Mouse (Mus musculus): ENCODE data around the gene Glp2r. TPM values are rescaled to one million over a fixed set of nuclear protein-coding genes. Genes with fewer than 3 reads are reported as not detected.

Gene Glp2r
- total RNA-seq, 1 experiment, result not detected

DNA sequence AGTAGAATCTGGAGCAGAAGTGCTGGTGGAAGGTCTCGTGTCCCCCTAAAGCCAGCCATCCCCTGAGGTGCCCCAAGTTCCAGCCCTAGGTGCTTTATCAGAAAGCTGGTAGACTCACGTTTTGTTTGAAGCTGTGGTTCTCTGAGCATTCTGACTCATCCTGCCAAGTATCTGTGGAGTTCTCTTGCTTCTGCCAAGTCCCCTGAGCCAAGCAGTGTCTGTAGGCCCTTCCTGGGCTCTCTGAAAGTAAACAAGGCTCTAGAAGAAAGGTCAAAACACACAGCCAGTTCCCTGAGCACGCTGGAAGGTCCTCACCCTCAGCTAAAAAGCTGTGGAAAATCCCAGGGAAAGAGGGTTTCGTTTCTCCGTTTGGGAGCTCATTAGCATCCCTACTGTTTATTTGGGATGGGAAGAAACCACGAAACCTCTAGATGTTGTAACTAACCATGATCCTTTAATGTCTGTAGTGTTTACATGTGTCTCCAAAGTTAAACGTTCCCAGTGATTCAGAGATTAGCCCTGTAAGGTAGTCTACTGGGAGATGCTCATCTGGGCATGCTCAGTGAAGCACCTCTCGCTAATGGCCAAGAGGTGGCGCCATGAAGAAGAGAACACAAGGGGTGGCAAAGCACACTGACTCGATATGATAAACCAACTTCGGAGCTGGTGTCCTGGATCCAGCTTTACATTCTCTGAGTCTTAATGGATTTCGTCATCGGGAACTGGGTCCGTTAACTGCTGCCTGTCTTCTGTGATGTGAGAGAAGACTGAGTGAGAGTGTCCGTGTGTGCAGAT is 13.4 kb downstream of the Glp2r start:
- H3K27ac ChIP-seq (ENCODE audit: insufficient read depth, low read depth, low read length, poor library complexity, severe bottlenecking), result no peak overlapping the region
- in situ Hi-C loops (cut with MboI; ENCODE audit: low sequenced_read_pairs in 2 of 2, unreplicated experiment in 2 of 2), result no loop called here
- DNase-seq (ENCODE audit: low read depth, low spot score), result peak; percentile 20
- no peaks in the 10 kb centered on the region for H3K36me3 ChIP-seq (ENCODE audit: control insufficient read depth, insufficient read depth, low read length, poor library complexity, severe bottlenecking)
- H3K4me1 ChIP-seq (ENCODE audit: control insufficient read depth in 2 of 2, insufficient read depth in 2 of 2, low read length in 2 of 2, poor library complexity in 1 of 2), result no peaks in the 10 kb centered on the region
- no peak overlapping the region for H3K4me3 ChIP-seq (ENCODE audit: insufficient read depth in 1 of 2, low read depth in 1 of 2, low read length in 2 of 2, poor library complexity in 1 of 2, severe bottlenecking in 1 of 2)
- no peak for TF ChIP-seq ZNF384 (IDR thresholded peaks at IDR 0.05; ENCODE audit: low read depth, low read length)
- no peak for TF ChIP-seq ZC3H11A (IDR thresholded peaks at IDR 0.05; ENCODE audit: borderline replicate concordance, low read depth, low read length)
- TF ChIP-seq CHD2 (IDR thresholded peaks at IDR 0.05; ENCODE audit: low read depth, low read length), result no peak
- TF ChIP-seq HCFC1 (IDR thresholded peaks at IDR 0.05; ENCODE audit: borderline replicate concordance, insufficient read depth, low read length), result no peak
- no peaks in the 10 kb centered on the region for H3K9me3 ChIP-seq (ENCODE audit: control insufficient read depth, insufficient read depth, low read depth, low read length)
- no peak overlapping the region for H3K9ac ChIP-seq (ENCODE audit: insufficient read depth, low read depth, low read length, poor library complexity, severe bottlenecking)

DNA sequence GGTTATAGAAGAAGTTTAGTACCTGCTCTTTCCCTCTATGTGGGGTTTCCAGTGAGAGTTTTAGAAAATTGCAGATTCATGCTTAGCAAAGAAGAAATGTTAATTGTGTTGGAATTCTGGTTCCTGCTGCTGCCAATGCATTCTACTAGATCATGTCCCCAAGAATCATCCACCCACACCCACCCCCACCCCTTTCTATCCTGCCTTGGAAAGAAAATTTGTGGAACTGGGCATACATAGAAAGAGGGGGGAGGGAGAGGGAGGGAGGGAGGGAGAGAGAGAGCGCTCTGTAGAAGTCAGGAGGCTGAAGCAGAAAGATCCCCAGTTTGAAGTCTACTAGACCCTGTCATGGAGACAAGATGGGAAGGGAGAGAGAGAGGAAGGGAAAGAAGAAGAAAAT is 14.7 kb downstream of the Glp2r start:
- DNase-seq (ENCODE audit: low read depth, low spot score), result no peak
- H3K4me3 ChIP-seq (ENCODE audit: insufficient read depth in 1 of 2, low read depth in 1 of 2, low read length in 2 of 2, poor library complexity in 1 of 2, severe bottlenecking in 1 of 2), result no peak overlapping the region
- H3K4me1 ChIP-seq (ENCODE audit: control insufficient read depth in 2 of 2, insufficient read depth in 2 of 2, low read length in 2 of 2, poor library complexity in 1 of 2), result no peaks in the 10 kb centered on the region
- no peaks in the 10 kb centered on the region for H3K36me3 ChIP-seq (ENCODE audit: control insufficient read depth, insufficient read depth, low read length, poor library complexity, severe bottlenecking)
- no peaks in the 10 kb centered on the region for H3K9me3 ChIP-seq (ENCODE audit: control insufficient read depth, insufficient read depth, low read depth, low read length)
- H3K9ac ChIP-seq (ENCODE audit: insufficient read depth, low read depth, low read length, poor library complexity, severe bottlenecking), result no peak overlapping the region
- H3K27ac ChIP-seq (ENCODE audit: insufficient read depth, low read depth, low read length, poor library complexity, severe bottlenecking), result no peak overlapping the region
- TF ChIP-seq CHD2 (IDR thresholded peaks at IDR 0.05; ENCODE audit: low read depth, low read length) (no peak), HCFC1 (IDR thresholded peaks at IDR 0.05; ENCODE audit: borderline replicate concordance, insufficient read depth, low read length) (no peak), ZC3H11A (IDR thresholded peaks at IDR 0.05; ENCODE audit: borderline replicate concordance, low read depth, low read length) (no peak)
- in situ Hi-C loops (cut with MboI; ENCODE audit: low sequenced_read_pairs in 2 of 2, unreplicated experiment in 2 of 2), result no loop called here

DNA sequence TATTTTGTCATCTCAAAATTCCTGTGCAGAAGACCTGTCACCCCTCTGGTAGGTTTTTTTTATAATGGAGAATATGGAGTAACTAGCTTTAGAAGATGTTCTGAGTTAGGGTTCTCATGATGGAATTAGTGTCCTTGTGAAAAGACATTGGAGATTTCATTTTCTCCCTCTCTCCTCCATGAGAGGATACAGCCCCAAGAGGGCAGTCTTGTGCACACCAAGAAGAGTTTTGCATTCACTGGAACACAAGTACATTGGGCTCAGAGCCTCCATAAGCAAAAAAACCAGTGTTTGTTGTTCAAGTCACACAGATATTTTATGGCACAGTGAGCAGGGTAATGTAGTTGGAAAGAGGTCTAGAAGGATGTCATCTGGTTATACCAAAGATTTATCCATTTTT is 29.4 kb downstream of the Glp2r start:
- in situ Hi-C loops (cut with MboI; ENCODE audit: low sequenced_read_pairs in 2 of 2, unreplicated experiment in 2 of 2), result no loop called here
- Histone ChIP-seq H3K9ac (ENCODE audit: insufficient read depth, low read depth, low read length, poor library complexity, severe bottlenecking) (no peak overlapping the region), H3K27ac (ENCODE audit: insufficient read depth, low read depth, low read length, poor library complexity, severe bottlenecking) (no peak overlapping the region), H3K4me1 (ENCODE audit: control insufficient read depth in 2 of 2, insufficient read depth in 2 of 2, low read length in 2 of 2, poor library complexity in 1 of 2) (no peaks in the 10 kb centered on the region), H3K9me3 (ENCODE audit: control insufficient read depth, insufficient read depth, low read depth, low read length) (no peaks in the 10 kb centered on the region), H3K4me3 (ENCODE audit: insufficient read depth in 1 of 2, low read depth in 1 of 2, low read length in 2 of 2, poor library complexity in 1 of 2, severe bottlenecking in 1 of 2) (no peak overlapping the region), H3K36me3 (ENCODE audit: control insufficient read depth, insufficient read depth, low read length, poor library complexity, severe bottlenecking) (no peaks in the 10 kb centered on the region)
- TF ChIP-seq ZC3H11A (IDR thresholded peaks at IDR 0.05; ENCODE audit: borderline replicate concordance, low read depth, low read length) (no peak), HCFC1 (IDR thresholded peaks at IDR 0.05; ENCODE audit: borderline replicate concordance, insufficient read depth, low read length) (no peak), CHD2 (IDR thresholded peaks at IDR 0.05; ENCODE audit: low read depth, low read length) (no peak), ZNF384 (IDR thresholded peaks at IDR 0.05; ENCODE audit: low read depth, low read length) (no peak), MAFK (IDR thresholded peaks at IDR 0.05; ENCODE audit: insufficient read depth, low read depth, low read length) (no peak)
- no peak for DNase-seq (ENCODE audit: low read depth, low spot score)

DNA sequence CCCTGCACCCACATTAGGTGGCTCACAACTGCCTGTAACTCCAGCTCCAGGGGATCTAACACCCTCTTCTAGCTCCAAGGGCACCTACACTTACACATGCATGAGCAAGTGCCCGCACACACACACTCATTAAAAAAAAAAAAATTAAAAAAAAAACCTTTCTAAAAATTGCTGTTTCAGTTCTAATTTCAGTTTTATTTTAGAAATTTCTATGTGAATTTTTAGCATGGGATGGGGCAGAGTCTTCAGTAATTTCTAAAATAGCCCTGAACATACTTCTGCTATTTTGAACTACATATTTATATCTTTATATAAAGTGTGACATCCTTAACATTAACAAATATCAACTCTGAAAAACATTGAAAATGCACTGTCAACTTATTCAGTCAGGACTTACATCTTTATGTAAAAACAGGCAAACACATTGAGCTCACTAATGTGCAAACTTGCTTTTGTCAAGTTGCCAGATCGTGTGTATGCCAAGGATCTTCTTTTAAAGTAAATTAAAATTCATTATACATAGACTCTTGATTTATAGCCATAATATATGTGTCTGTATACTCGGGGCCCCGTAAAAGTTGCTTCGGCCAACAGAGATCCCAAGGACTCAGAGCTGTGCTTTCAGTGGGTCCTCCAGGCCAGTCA is 32.0 kb downstream of the Glp2r start:
- no peaks in the 10 kb centered on the region for H3K9me3 ChIP-seq (ENCODE audit: control insufficient read depth, insufficient read depth, low read depth, low read length)
- DNase-seq (ENCODE audit: low read depth, low spot score), result no peak
- no peak overlapping the region for H3K9ac ChIP-seq (ENCODE audit: insufficient read depth, low read depth, low read length, poor library complexity, severe bottlenecking)
- in situ Hi-C loops (cut with MboI; ENCODE audit: low sequenced_read_pairs in 2 of 2, unreplicated experiment in 2 of 2), result no loop called here
- no peak overlapping the region for H3K4me3 ChIP-seq (ENCODE audit: insufficient read depth in 1 of 2, low read depth in 1 of 2, low read length in 2 of 2, poor library complexity in 1 of 2, severe bottlenecking in 1 of 2)
- H3K27ac ChIP-seq (ENCODE audit: insufficient read depth, low read depth, low read length, poor library complexity, severe bottlenecking), result no peak overlapping the region
- TF ChIP-seq ZC3H11A (IDR thresholded peaks at IDR 0.05; ENCODE audit: borderline replicate concordance, low read depth, low read length) (no peak), ZNF384 (IDR thresholded peaks at IDR 0.05; ENCODE audit: low read depth, low read length) (no peak), MAFK (IDR thresholded peaks at IDR 0.05; ENCODE audit: insufficient read depth, low read depth, low read length) (no peak), CHD2 (IDR thresholded peaks at IDR 0.05; ENCODE audit: low read depth, low read length) (no peak), HCFC1 (IDR thresholded peaks at IDR 0.05; ENCODE audit: borderline replicate concordance, insufficient read depth, low read length) (no peak)
- no peaks in the 10 kb centered on the region for H3K4me1 ChIP-seq (ENCODE audit: control insufficient read depth in 2 of 2, insufficient read depth in 2 of 2, low read length in 2 of 2, poor library complexity in 1 of 2)
- no peaks in the 10 kb centered on the region for H3K36me3 ChIP-seq (ENCODE audit: control insufficient read depth, insufficient read depth, low read length, poor library complexity, severe bottlenecking)

Measured in ES-E14 (cell line).